Mouse (Mus musculus) stomach, postnatal 0 days (tissue): ENCODE data around the gene Spata31d1a.

Experiments used
- CTCF ChIP-seq: IDR thresholded peaks from 2 replicates; pipeline ENCODE4 v1.5.1; 2016; ENCODE audit warnings: antibody characterized with exemption, low read depth, mild to moderate bottlenecking, moderate library complexity
- EP300 ChIP-seq: optimal IDR thresholded peaks from 2 replicates; pipeline ENCODE3; 2016; ENCODE audit warnings: antibody characterized with exemption

- TF ChIP-seq CTCF (no peak), EP300 (no peak)
Measured at GRCm38 (mm10) chr13:59739397-59739796, 29.3 kb upstream of the Spata31d1a start.
